Mouse (Mus musculus) intestine, embryonic 14.5 days (tissue): ENCODE measurements at regions not wholly inside any gene's neighbourhood (a gene's known extent, or its start where the extent isn't known, plus 50 kb on each side); places are given as distances from the start of the nearest gene placed in this dataset.

Experiments used
- ATAC-seq: fragments of 200-750 bp; cut with Nextera tagmentation; replicated peaks from 2 replicates; pipeline ENCODE4 v1.8.0; 2017; ENCODE audit warnings: low read depth, moderate number of reproducible peaks, moderate TSS enrichment, moderate library complexity; ENCODE audit not compliant: low FRiP score, low TSS enrichment
- DNase-seq: peaks from one replicate; pipeline ENCODE4 v3.0.0-alpha.2; 2018; ENCODE audit warnings: low spot score
- H3K27ac ChIP-seq: fragments of 300-500 bp; sonication (generic); 2 replicates; pipeline ENCODE4 v1.5.1; 2014; ENCODE audit warnings: low read depth, mild to moderate bottlenecking, control low read depth
- H3K27me3 ChIP-seq: fragments of 300-500 bp; sonication (generic); replicated peaks from 2 replicates; pipeline ENCODE4 v1.6.1; 2014; ENCODE audit warnings: low read length, control low read depth; ENCODE audit not compliant: control insufficient read depth, insufficient read depth
- H3K36me3 ChIP-seq: fragments of 300-500 bp; sonication (generic); 2 replicates; pipeline ENCODE4 v1.6.1; 2014; ENCODE audit warnings: low read length, control low read depth; ENCODE audit not compliant: control insufficient read depth, insufficient read depth
- H3K4me1 ChIP-seq: fragments of 300-500 bp; sonication (generic); replicated peaks from 2 replicates; pipeline ENCODE4 v1.6.1; 2014; ENCODE audit warnings: low read length, control low read depth, mixed read lengths; ENCODE audit not compliant: control insufficient read depth, insufficient read depth
- H3K4me2 ChIP-seq: fragments of 300-500 bp; sonication (generic); 2 replicates; pipeline ENCODE4 v1.6.1; 2014; ENCODE audit warnings: low read length
- H3K4me3 ChIP-seq: fragments of 300-500 bp; sonication (generic); 2 replicates; pipeline ENCODE4 v1.5.1; 2014; ENCODE audit warnings: low read depth, low read length, control low read depth, mixed read lengths
- H3K9ac ChIP-seq: fragments of 300-500 bp; sonication (generic); 2 replicates; pipeline ENCODE4 v1.6.1; 2014; ENCODE audit warnings: mild to moderate bottlenecking, low read length
- H3K9me3 ChIP-seq: fragments of 300-500 bp; sonication (generic); 2 replicates; pipeline ENCODE4 v1.6.1; 2016; ENCODE audit warnings: low read length, control low read depth; ENCODE audit not compliant: control insufficient read depth
- WGBS: fragments of 180-500 bp; shearing (Covaris S2); extraction: QIAGEN DNeasy Blood & Tissue Kit; methylation state at CpG from one replicate; pipeline ENCODE4 v1.1.7; 2014; 5-methylcytosine and 5-hydroxymethylcytosine counted together

- H3K27me3 ChIP-seq, result no peaks in the 10 kb centered on the region
- DNase-seq, result peak; percentile 59
- ATAC-seq, result 0 out of 2 replicates have a peak, but pooled peaks have one; percentile 18
These were observed 223.7 kb downstream of the Srbd1 start for GRCm38 (mm10) chr17:85921219-85921673.

GRCm38 (mm10) chr17:85919868-85920267 lies 225.1 kb downstream of the Srbd1 start:
- 49% methylated on average over 7 of the region's 7 CpGs for WGBS
- no peak overlapping the region for H3K27ac ChIP-seq

More at GRCm38 (mm10) chr17:85921219-85921673, 223.7 kb downstream of the Srbd1 start:
- Histone ChIP-seq H3K9me3 (no peaks in the 10 kb centered on the region), H3K27ac (peak overlapping the region; percentile 62), H3K4me1 (peaks cover 21% of the 10 kb centered on the region), H3K4me3 (no peak overlapping the region), H3K4me2 (no peak overlapping the region), H3K36me3 (no peaks in the 10 kb centered on the region), H3K9ac (no peak overlapping the region)
- 27% methylated on average over 8 of the region's 8 CpGs for WGBS

GRCm38 (mm10) chr17:85915870-85916269 lies 227.8 kb upstream of the Six2 start:
- Histone ChIP-seq H3K4me1 (peaks cover 7% of the 10 kb centered on the region), H3K9ac (no peak overlapping the region), H3K4me3 (no peak overlapping the region), H3K9me3 (no peaks in the 10 kb centered on the region), H3K27me3 (no peaks in the 10 kb centered on the region), H3K4me2 (no peak overlapping the region), H3K27ac (no peak overlapping the region), H3K36me3 (no peaks in the 10 kb centered on the region)
- DNase-seq, result no peak
- ATAC-seq, result no peak
- 89% methylated on average over 3 of the region's 3 CpGs for WGBS

More at GRCm38 (mm10) chr17:85919868-85920267, 225.1 kb downstream of the Srbd1 start:
- no peak overlapping the region for H3K4me2 ChIP-seq
- H3K36me3 ChIP-seq, result no peaks in the 10 kb centered on the region
- H3K9ac ChIP-seq, result no peak overlapping the region
- no peaks in the 10 kb centered on the region for H3K27me3 ChIP-seq
- ATAC-seq (peak; percentile 40; the same call in 1 of the 2 replicates), DNase-seq (no peak)
- peaks cover 21% of the 10 kb centered on the region for H3K4me1 ChIP-seq
- H3K4me3 ChIP-seq, result no peak overlapping the region
- no peaks in the 10 kb centered on the region for H3K9me3 ChIP-seq

GRCm38 (mm10) chr17:85914062-85914461 lies 226.0 kb upstream of the Six2 start:
- Histone ChIP-seq H3K9me3 (no peaks in the 10 kb centered on the region), H3K27me3 (no peaks in the 10 kb centered on the region), H3K9ac (no peak overlapping the region), H3K4me1 (no peaks in the 10 kb centered on the region), H3K4me3 (no peak overlapping the region), H3K27ac (no peak overlapping the region), H3K4me2 (no peak overlapping the region), H3K36me3 (no peaks in the 10 kb centered on the region)
- WGBS, result 71% methylated on average over 6 of the region's 6 CpGs
- DNase-seq (no peak), ATAC-seq (no peak; the same call in 1 of the 2 replicates)

GRCm38 (mm10) chr17:85908709-85909108 lies 220.6 kb upstream of the Six2 start:
- no peaks in the 10 kb centered on the region for H3K4me1 ChIP-seq
- no peak overlapping the region for H3K4me3 ChIP-seq
- no peak overlapping the region for H3K9ac ChIP-seq
- DNase-seq (no peak), ATAC-seq (no peak)
- no peak overlapping the region for H3K27ac ChIP-seq
- H3K36me3 ChIP-seq, result no peaks in the 10 kb centered on the region
- H3K27me3 ChIP-seq, result no peaks in the 10 kb centered on the region
- no peaks in the 10 kb centered on the region for H3K9me3 ChIP-seq
- WGBS, result 86% methylated on average over 3 of the region's 3 CpGs
- no peak overlapping the region for H3K4me2 ChIP-seq

GRCm38 (mm10) chr17:85906597-85907187 lies 218.6 kb upstream of the Six2 start:
- Histone ChIP-seq H3K4me3 (no peak overlapping the region), H3K4me1 (no peaks in the 10 kb centered on the region), H3K27me3 (no peaks in the 10 kb centered on the region), H3K9me3 (no peaks in the 10 kb centered on the region), H3K9ac (no peak overlapping the region), H3K4me2 (no peak overlapping the region), H3K36me3 (no peaks in the 10 kb centered on the region), H3K27ac (no peak overlapping the region)
- no peak for ATAC-seq
- DNase-seq, result no peak
- 71% methylated on average over 4 of the region's 4 CpGs for WGBS

- ATAC-seq, result no peak
- Histone ChIP-seq H3K27ac (no peak overlapping the region), H3K27me3 (no peaks in the 10 kb centered on the region), H3K36me3 (no peaks in the 10 kb centered on the region), H3K9ac (no peak overlapping the region), H3K4me2 (no peak overlapping the region), H3K4me1 (no peaks in the 10 kb centered on the region), H3K4me3 (no peak overlapping the region), H3K9me3 (no peaks in the 10 kb centered on the region)
- DNase-seq, result no peak
- 73% methylated on average over 2 of the region's 2 CpGs for WGBS
These were observed 214.5 kb upstream of the Six2 start for GRCm38 (mm10) chr17:85902575-85902974.

GRCm38 (mm10) chr17:85899096-85899495 lies 211.0 kb upstream of the Six2 start:
- Histone ChIP-seq H3K27ac (no peak overlapping the region), H3K36me3 (no peaks in the 10 kb centered on the region)

GRCm38 (mm10) chr17:85895978-85896377 lies 207.9 kb upstream of the Six2 start:
- Histone ChIP-seq H3K4me2 (no peak overlapping the region), H3K9me3 (no peaks in the 10 kb centered on the region), H3K27me3 (no peaks in the 10 kb centered on the region), H3K9ac (no peak overlapping the region), H3K36me3 (no peaks in the 10 kb centered on the region), H3K4me1 (no peaks in the 10 kb centered on the region), H3K4me3 (no peak overlapping the region), H3K27ac (no peak overlapping the region)
- ATAC-seq (no peak), DNase-seq (no peak)
- WGBS, result 55% methylated on average over 5 of the region's 5 CpGs

More at GRCm38 (mm10) chr17:85899096-85899495, 211.0 kb upstream of the Six2 start:
- no peaks in the 10 kb centered on the region for H3K9me3 ChIP-seq
- no peak overlapping the region for H3K4me2 ChIP-seq
- no peaks in the 10 kb centered on the region for H3K27me3 ChIP-seq
- H3K9ac ChIP-seq, result no peak overlapping the region
- ATAC-seq (no peak), DNase-seq (no peak)
- H3K4me1 ChIP-seq, result no peaks in the 10 kb centered on the region
- no peak overlapping the region for H3K4me3 ChIP-seq
- 83% methylated on average over 6 of the region's 6 CpGs for WGBS
